Mouse (Mus musculus): ENCODE data around the gene Rsph3b. TPM values are rescaled to one million over a fixed set of nuclear protein-coding genes. Genes with fewer than 3 reads are reported as not detected.
"Not testable (repeated sequence)": the region's sequence is repeated elsewhere in the genome, so short reads cannot be mapped to it uniquely, and the experiment has no call there.

The Rsph3b gene
- polyA plus RNA-seq, 1 experiment from 2014 or later = 34.7 TPM

- H3K27ac ChIP-seq; H3K4me2 ChIP-seq (replicated peaks); H3K36me3 ChIP-seq; H3K27me3 ChIP-seq; H3K4me1 ChIP-seq; H3K9ac ChIP-seq; H3K4me3 ChIP-seq; H3K9me3 ChIP-seq; ATAC-seq (ENCODE audit: insufficient number of reproducible peaks, insufficient read depth, low FRiP score, low TSS enrichment): not testable (repeated sequence)
- WGBS = 100% methylated on average over 1 of the region's 8 CpGs
These were observed 21.9 kb upstream of the Rsph3b start, which contains the start of gene Rnaset2b for GRCm38 (mm10) chr17:6970334-6970733. TSS of gene Rnaset2b (plus strand) at chr17:6970634.

GRCm38 (mm10) chr17:6967673-6968072, 19.2 kb upstream of the Rsph3b start:
- H3K9ac ChIP-seq; H3K4me2 ChIP-seq (replicated peaks); H3K4me1 ChIP-seq; ATAC-seq (ENCODE audit: insufficient number of reproducible peaks, insufficient read depth, low FRiP score, low TSS enrichment); H3K36me3 ChIP-seq; H3K27me3 ChIP-seq; H3K4me3 ChIP-seq; H3K9me3 ChIP-seq; H3K27ac ChIP-seq: not testable (repeated sequence)
- no CpG with 5 or more reads among the region's 1 CpGs for WGBS

GRCm38 (mm10) chr17:6965364-6965763, 16.9 kb upstream of the Rsph3b start:
- ATAC-seq (ENCODE audit: insufficient number of reproducible peaks, insufficient read depth, low FRiP score, low TSS enrichment); H3K9me3 ChIP-seq; H3K27ac ChIP-seq; H3K4me3 ChIP-seq; H3K4me2 ChIP-seq (replicated peaks); H3K4me1 ChIP-seq; H3K36me3 ChIP-seq; H3K9ac ChIP-seq; H3K27me3 ChIP-seq: not testable (repeated sequence)
- WGBS = 19% methylated on average over 6 of the region's 6 CpGs

- not testable (repeated sequence) for H3K36me3 ChIP-seq; ATAC-seq (ENCODE audit: insufficient number of reproducible peaks, insufficient read depth, low FRiP score, low TSS enrichment)
These were observed 14.5 kb upstream of the Rsph3b start for GRCm38 (mm10) chr17:6962936-6963335.

GRCm38 (mm10) chr17:6962339-6962738, 13.9 kb upstream of the Rsph3b start:
- H3K27ac ChIP-seq; H3K36me3 ChIP-seq; H3K9ac ChIP-seq; H3K4me3 ChIP-seq; H3K4me2 ChIP-seq (replicated peaks); ATAC-seq (ENCODE audit: insufficient number of reproducible peaks, insufficient read depth, low FRiP score, low TSS enrichment); H3K4me1 ChIP-seq; H3K9me3 ChIP-seq; H3K27me3 ChIP-seq: not testable (repeated sequence)
- 67% methylated on average over 4 of the region's 6 CpGs for WGBS

More at GRCm38 (mm10) chr17:6962936-6963335, 14.5 kb upstream of the Rsph3b start:
- H3K4me1 ChIP-seq; H3K4me2 ChIP-seq (replicated peaks); H3K27ac ChIP-seq; H3K4me3 ChIP-seq; H3K9ac ChIP-seq; H3K27me3 ChIP-seq; H3K9me3 ChIP-seq: not testable (repeated sequence)
- 77% methylated on average over 4 of the region's 4 CpGs for WGBS

GRCm38 (mm10) chr17:6961181-6962000, 12.9 kb upstream of the Rsph3b start:
- not testable (repeated sequence) for H3K27me3 ChIP-seq, H3K9ac ChIP-seq, H3K9me3 ChIP-seq, H3K36me3 ChIP-seq, H3K4me1 ChIP-seq, H3K27ac ChIP-seq
- Histone ChIP-seq H3K4me3 (peak overlapping the region; percentile 20; the same call in 1 of the 2 replicates), H3K4me2 (replicated peaks) (peak overlapping the region; percentile 39)
- 2% methylated on average over 21 of the region's 48 CpGs for WGBS
- ATAC-seq (ENCODE audit: insufficient number of reproducible peaks, insufficient read depth, low FRiP score, low TSS enrichment) = peak; percentile 91

- Histone ChIP-seq H3K9ac (peak within 1 kb of the TSS; percentile 63; the same call in 1 of the 2 replicates), H3K4me2 (replicated peaks) (peak within 1 kb of the TSS; percentile 44), H3K4me3 (peak within 1 kb of the TSS; percentile 48)
- not testable (repeated sequence) for H3K27me3 ChIP-seq; H3K27ac ChIP-seq; ATAC-seq (ENCODE audit: insufficient number of reproducible peaks, insufficient read depth, low FRiP score, low TSS enrichment); H3K36me3 ChIP-seq; H3K9me3 ChIP-seq; H3K4me1 ChIP-seq
- 2% methylated on average over 29 of the region's 51 CpGs for WGBS
These were observed 12.3 kb upstream of the Rsph3b start, which contains the start of gene Tagap1 for GRCm38 (mm10) chr17:6960776-6961175. TSS of gene Tagap1 (minus strand) at chr17:6961156.

- peak overlapping the region; percentile 48 for H3K4me3 ChIP-seq
- not testable (repeated sequence) for ATAC-seq (ENCODE audit: insufficient number of reproducible peaks, insufficient read depth, low FRiP score, low TSS enrichment); H3K4me1 ChIP-seq; H3K27me3 ChIP-seq; H3K36me3 ChIP-seq; H3K9me3 ChIP-seq; H3K27ac ChIP-seq
- H3K9ac ChIP-seq = 0 out of 2 replicates have a peak overlapping the region, but pooled peaks have one; percentile 63
- WGBS = under 1% methylated on average over 12 of the region's 12 CpGs
- H3K4me2 ChIP-seq (replicated peaks) = peak overlapping the region; percentile 44
These were observed 11.9 kb upstream of the Rsph3b start for GRCm38 (mm10) chr17:6960349-6960748.

- H3K9ac ChIP-seq; H3K27ac ChIP-seq; ATAC-seq (ENCODE audit: insufficient number of reproducible peaks, insufficient read depth, low FRiP score, low TSS enrichment); H3K36me3 ChIP-seq; H3K27me3 ChIP-seq; H3K9me3 ChIP-seq; H3K4me1 ChIP-seq: not testable (repeated sequence)
- 58% methylated on average over 5 of the region's 6 CpGs for WGBS
- H3K4me2 ChIP-seq (replicated peaks) = peak overlapping the region; percentile 44
- peak overlapping the region; percentile 48 for H3K4me3 ChIP-seq
These were observed 11.2 kb upstream of the Rsph3b start for GRCm38 (mm10) chr17:6959543-6960259.

- not testable (repeated sequence) for H3K4me2 ChIP-seq (replicated peaks); H3K27me3 ChIP-seq; H3K27ac ChIP-seq; H3K4me1 ChIP-seq; ATAC-seq (ENCODE audit: insufficient number of reproducible peaks, insufficient read depth, low FRiP score, low TSS enrichment); H3K9me3 ChIP-seq; H3K36me3 ChIP-seq; H3K9ac ChIP-seq; H3K4me3 ChIP-seq
- WGBS = 85% methylated on average over 7 of the region's 8 CpGs
These were observed 10.4 kb upstream of the Rsph3b start for GRCm38 (mm10) chr17:6958881-6959280.

- Histone ChIP-seq H3K9ac (peak overlapping the region; percentile 59), H3K4me2 (replicated peaks) (peak overlapping the region; percentile 48), H3K27ac (peak overlapping the region; percentile 83), H3K4me3 (peak overlapping the region; percentile 52)
- H3K27me3 ChIP-seq, H3K9me3 ChIP-seq, H3K36me3 ChIP-seq, H3K4me1 ChIP-seq: not testable (repeated sequence)
- peak; percentile 23; the same call in 1 of the 2 replicates for ATAC-seq (ENCODE audit: insufficient number of reproducible peaks, insufficient read depth, low FRiP score, low TSS enrichment)
- WGBS = 12% methylated on average over 9 of the region's 9 CpGs
These were observed 317 bp upstream of the Rsph3b start for GRCm38 (mm10) chr17:6948769-6949228.

GRCm38 (mm10) chr17:6947637-6947983, 872 bp downstream of the Rsph3b start:
- not testable (repeated sequence) for H3K4me1 ChIP-seq; H3K27ac ChIP-seq; H3K9ac ChIP-seq; H3K36me3 ChIP-seq; ATAC-seq (ENCODE audit: insufficient number of reproducible peaks, insufficient read depth, low FRiP score, low TSS enrichment); H3K27me3 ChIP-seq; H3K9me3 ChIP-seq
- H3K4me3 ChIP-seq = peak overlapping the region; percentile 52
- H3K4me2 ChIP-seq (replicated peaks) = peak overlapping the region; percentile 48
- no CpG with 5 or more reads among the region's 8 CpGs for WGBS

Data from embryonic facial prominence, embryonic 12.5 days (tissue).